Mouse (Mus musculus) right cerebral cortex, postnatal 14 days (tissue): ENCODE measurements around the gene Epor.
A peak's percentile ranks its signal among the peaks of the same experiment; 100 is the strongest.

Source experiments
- DNase-seq: peaks from one replicate; pipeline ENCODE4 v3.0.0; 2022

Gene Epor

GRCm38 (mm10) chr9:21963417-21963816 lies at the start of gene Epor:
Epor (minus strand) TSS chr9:21963506.
- peak; percentile 40 for DNase-seq

- no peak for DNase-seq
Measured at GRCm38 (mm10) chr9:22012731-22013130, 49.4 kb upstream of the Epor start.

GRCm38 (mm10) chr9:22011055-22011454 lies 47.7 kb upstream of the Epor start:
- DNase-seq = no peak

GRCm38 (mm10) chr9:22004546-22004945 lies 41.2 kb upstream of the Epor start:
- DNase-seq = no peak

- peak; percentile 38 for DNase-seq
Measured at GRCm38 (mm10) chr9:22003163-22003554, 39.9 kb upstream of the Epor start.

GRCm38 (mm10) chr9:22002194-22003162 lies 39.2 kb upstream of the Epor start, which contains the start of the genes Ccdc151 and Prkcsh:
Ccdc151 (minus strand) TSS chr9:22002634.
Prkcsh (plus strand) TSS chr9:22002806.
- DNase-seq = peak; percentile 99

- DNase-seq = no peak
Measured at GRCm38 (mm10) chr9:22001633-22002032, 38.3 kb upstream of the Epor start.

- DNase-seq = no peak
Measured at GRCm38 (mm10) chr9:22000296-22000695, 37.0 kb upstream of the Epor start.

GRCm38 (mm10) chr9:21996178-21996867 lies 33.0 kb upstream of the Epor start:
- DNase-seq = no peak

GRCm38 (mm10) chr9:21992227-21992626 lies 28.9 kb upstream of the Epor start:
- no peak for DNase-seq

- DNase-seq = peak; percentile 23
Measured at GRCm38 (mm10) chr9:21989230-21990110, 26.2 kb upstream of the Epor start, which contains the start of gene Rgl3. Rgl3 (minus strand) TSS chr9:21989446.

- DNase-seq = peak; percentile 22
Measured at GRCm38 (mm10) chr9:21988421-21989101, 25.3 kb upstream of the Epor start.

- DNase-seq = no peak
Measured at GRCm38 (mm10) chr9:21987592-21988342, 24.5 kb upstream of the Epor start.

- DNase-seq = no peak
Measured at GRCm38 (mm10) chr9:21983911-21984310, 20.6 kb upstream of the Epor start.

- no peak for DNase-seq
Measured at GRCm38 (mm10) chr9:21978398-21979128, 15.3 kb upstream of the Epor start.

GRCm38 (mm10) chr9:21977972-21978371 lies 14.7 kb upstream of the Epor start:
- DNase-seq = peak; percentile 21

GRCm38 (mm10) chr9:21977331-21977730 lies 14.0 kb upstream of the Epor start:
- peak; percentile 29 for DNase-seq

- peak; percentile 46 for DNase-seq
Measured at GRCm38 (mm10) chr9:21976626-21977175, 13.4 kb upstream of the Epor start.

GRCm38 (mm10) chr9:21969304-21969703 lies 6.0 kb upstream of the Epor start:
- no peak for DNase-seq

- DNase-seq = no peak
Measured at GRCm38 (mm10) chr9:21968883-21969282, 5.6 kb upstream of the Epor start.
